Mouse (Mus musculus) G1E (cell line): ENCODE results near the gene Pmvk.

Source experiments
- CTCF ChIP-seq: IDR thresholded peaks from 2 replicates; pipeline ENCODE4 v1.5.1; 2012; ENCODE audit warnings: low read depth, low read length, inconsistent platforms, mixed read lengths
- POLR2AphosphoS5 ChIP-seq: IDR thresholded peaks from 2 replicates; pipeline ENCODE4 v1.6.1; 2012; ENCODE audit warnings: low read depth, low read length, inconsistent platforms; ENCODE audit not compliant: insufficient replicate concordance

- TF ChIP-seq CTCF = no peak
- TF ChIP-seq POLR2AphosphoS5 = no peak
Observed at GRCm38 (mm10) chr3:89499696-89500095, 45.4 kb downstream of the Pmvk start.
